Mouse (Mus musculus) liver, embryonic 11.5 days (tissue): Measurements from ENCODE around the gene Vmn2r80. TPM values are rescaled to one million over a fixed set of nuclear protein-coding genes. Genes with fewer than 3 reads are reported as not detected.
"Not testable (repeated sequence)": the region's sequence is repeated elsewhere in the genome, so short reads cannot be mapped to it uniquely, and the experiment has no call there.

Source experiments
- ATAC-seq: fragments of 200-750 bp; cut with Nextera tagmentation; replicated peaks from 2 replicates; pipeline ENCODE4 v1.8.0; 2017; ENCODE audit warnings: moderate number of reproducible peaks, mild to moderate bottlenecking, moderate TSS enrichment, moderate library complexity; ENCODE audit not compliant: low FRiP score
- DNase-seq: peaks from one replicate; pipeline ENCODE4 v3.0.0-alpha.2; 2017; ENCODE audit warnings: low spot score
- H3K27ac ChIP-seq: fragments of 300-500 bp; sonication (generic); 2 replicates; pipeline ENCODE4 v1.5.1; 2014; ENCODE audit warnings: mild to moderate bottlenecking, low read depth, low read length, control low read depth
- H3K27me3 ChIP-seq: fragments of 300-500 bp; sonication (generic); replicated peaks from 2 replicates; pipeline ENCODE4 v1.6.1; 2014; ENCODE audit warnings: low read length, mixed read lengths; ENCODE audit not compliant: control insufficient read depth, insufficient read depth
- H3K36me3 ChIP-seq: fragments of 300-500 bp; sonication (generic); 2 replicates; pipeline ENCODE4 v1.6.1; 2014; ENCODE audit warnings: mild to moderate bottlenecking, low read length, moderate library complexity, mixed read lengths; ENCODE audit not compliant: control insufficient read depth, insufficient read depth
- H3K4me1 ChIP-seq: fragments of 300-500 bp; sonication (generic); replicated peaks from 2 replicates; pipeline ENCODE4 v1.6.1; 2014; ENCODE audit warnings: low read length, mixed read lengths; ENCODE audit not compliant: control insufficient read depth, insufficient read depth
- H3K4me2 ChIP-seq: fragments of 300-500 bp; sonication (generic); 2 replicates; pipeline ENCODE4 v1.6.1; 2014; ENCODE audit warnings: mild to moderate bottlenecking, control low read depth, moderate library complexity
- H3K4me3 ChIP-seq: fragments of 300-500 bp; sonication (generic); 2 replicates; pipeline ENCODE4 v1.5.1; 2014; ENCODE audit warnings: low read depth, low read length, control low read depth
- H3K9ac ChIP-seq: fragments of 300-500 bp; sonication (generic); 2 replicates; pipeline ENCODE4 v1.6.1; 2014; ENCODE audit warnings: low read depth, low read length, control low read depth
- H3K9me3 ChIP-seq: fragments of 300-500 bp; sonication (generic); 2 replicates; pipeline ENCODE4 v1.6.1; 2016; ENCODE audit warnings: low read length, inconsistent platforms, mixed read lengths; ENCODE audit not compliant: control insufficient read depth
- WGBS: fragments of 180-500 bp; shearing (Covaris S2); extraction: QIAGEN DNeasy Blood & Tissue Kit; methylation state at CpG from one replicate; pipeline ENCODE4 v1.1.7; 2014; 5-methylcytosine and 5-hydroxymethylcytosine counted together
- polyA plus RNA-seq: library from polyadenylated mRNA; unstranded; fragments of >200 nt; fragmentation: Nextera tagmentation; extraction: Ambion mirVana; gene quantifications from 2 replicates; pipeline ENCODE4 v1.2.1, GENCODE M21; 2014

Vmn2r80 gene
- polyA plus RNA-seq, 1 experiment from 2014 or later, result not detected

DNA sequence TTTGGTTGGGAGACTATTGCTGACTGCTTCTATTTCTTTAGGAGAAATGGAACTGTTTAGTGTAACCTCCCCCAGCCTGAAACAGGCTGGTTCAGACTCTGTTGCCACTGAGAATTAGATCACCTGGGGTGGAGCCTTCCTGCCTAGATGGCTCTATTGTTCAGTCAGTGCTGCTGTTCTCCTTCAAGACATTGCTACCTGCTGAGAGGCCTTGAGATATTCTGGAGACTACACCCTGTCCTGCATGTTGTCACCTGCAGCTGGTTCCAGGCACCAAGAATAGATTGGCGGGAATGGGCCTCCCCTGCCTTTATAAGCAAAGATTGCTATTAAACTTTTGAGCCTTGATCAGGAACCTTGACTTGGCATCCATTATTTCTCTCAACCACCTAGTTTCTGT lies 51.4 kb downstream of the Vmn2r80 start:
- not testable (repeated sequence) for H3K27me3 ChIP-seq, H3K9ac ChIP-seq, H3K4me3 ChIP-seq, H3K36me3 ChIP-seq, H3K9me3 ChIP-seq, H3K4me2 ChIP-seq, DNase-seq, ATAC-seq, H3K27ac ChIP-seq, H3K4me1 ChIP-seq
- 76% methylated on average over 1 of the region's 1 CpGs for WGBS

DNA sequence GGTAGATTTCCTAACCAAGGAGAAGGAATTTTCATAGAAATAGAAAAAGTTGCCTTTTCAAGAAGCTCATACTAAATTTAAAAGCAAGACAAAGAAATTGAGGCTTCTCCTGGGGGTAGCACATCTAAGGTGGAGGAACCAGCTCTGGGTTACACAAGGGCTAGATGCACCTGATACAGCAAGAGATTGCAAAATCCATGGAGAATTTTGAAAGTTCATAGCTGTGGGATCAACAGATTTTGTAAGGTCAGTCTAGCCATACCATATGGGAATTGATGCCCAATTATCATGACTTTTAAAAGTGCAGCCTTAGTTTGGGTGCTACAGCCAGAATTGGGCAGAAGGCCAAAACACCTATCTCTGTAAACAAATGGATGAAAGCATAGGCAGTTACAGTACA lies 71.9 kb downstream of the Vmn2r80 start:
- H3K4me2 ChIP-seq, result no peak overlapping the region
- H3K9ac ChIP-seq, result no peak overlapping the region
- ATAC-seq (no peak), DNase-seq (no peak)
- H3K27me3 ChIP-seq, result no peaks in the 10 kb centered on the region
- H3K36me3 ChIP-seq, result no peaks in the 10 kb centered on the region
- H3K4me1 ChIP-seq, result no peaks in the 10 kb centered on the region
- no peak overlapping the region for H3K27ac ChIP-seq
- no peaks in the 10 kb centered on the region for H3K9me3 ChIP-seq
- H3K4me3 ChIP-seq, result no peak overlapping the region

DNA sequence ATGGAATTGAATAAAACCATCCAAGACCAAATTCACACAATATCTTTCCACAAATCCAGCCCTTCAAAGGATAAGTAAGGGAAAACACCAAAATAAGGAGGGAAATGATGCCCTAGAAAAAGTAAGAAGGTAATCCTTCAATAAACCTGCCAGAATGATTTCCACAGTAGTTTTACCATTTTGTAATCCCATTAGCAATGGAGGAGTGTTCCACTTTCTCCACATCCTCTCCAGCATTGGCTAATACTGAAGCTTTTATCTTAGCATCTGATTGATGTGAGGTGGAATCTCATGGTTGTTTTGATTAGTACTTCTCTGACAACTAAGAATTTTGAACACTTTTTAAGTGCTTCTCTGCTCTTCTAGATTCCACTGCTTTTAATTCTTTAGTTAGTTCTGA lies 73.0 kb downstream of the Vmn2r80 start:
- Histone ChIP-seq H3K27me3 (no peaks in the 10 kb centered on the region), H3K9me3 (no peaks in the 10 kb centered on the region), H3K4me2 (no peak overlapping the region), H3K4me1 (no peaks in the 10 kb centered on the region), H3K36me3 (no peaks in the 10 kb centered on the region), H3K27ac (no peak overlapping the region), H3K4me3 (no peak overlapping the region), H3K9ac (no peak overlapping the region)
- no peak for ATAC-seq
- DNase-seq, result no peak

DNA sequence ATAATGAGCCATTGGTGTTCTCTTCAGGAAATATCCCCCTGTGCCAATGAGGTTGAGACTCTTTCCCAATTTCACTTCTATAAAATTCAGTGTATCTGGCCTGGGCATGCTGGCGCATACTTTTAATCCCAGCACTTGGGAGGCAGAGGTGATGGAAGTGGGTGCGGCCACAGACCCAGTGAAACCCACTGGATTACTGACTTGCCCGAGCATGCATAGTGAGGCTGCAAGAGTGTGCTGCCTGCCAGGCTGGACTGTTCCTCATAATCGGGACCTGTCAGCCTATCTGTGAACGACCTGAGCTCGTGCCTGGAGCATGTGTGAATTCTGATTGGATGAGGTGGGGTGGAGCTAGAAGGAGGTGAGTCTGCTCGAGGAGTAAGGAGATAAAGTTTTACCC lies 73.6 kb downstream of the Vmn2r80 start:
- no peaks in the 10 kb centered on the region for H3K9me3 ChIP-seq
- no peak overlapping the region for H3K4me2 ChIP-seq
- DNase-seq (no peak), ATAC-seq (no peak)
- no peaks in the 10 kb centered on the region for H3K36me3 ChIP-seq
- no peaks in the 10 kb centered on the region for H3K4me1 ChIP-seq
- H3K27ac ChIP-seq, result no peak overlapping the region
- no peaks in the 10 kb centered on the region for H3K27me3 ChIP-seq
- 61% methylated on average over 7 of the region's 7 CpGs for WGBS
- no peak overlapping the region for H3K4me3 ChIP-seq
- H3K9ac ChIP-seq, result no peak overlapping the region

Other genes with a start within 250 kb of the Vmn2r80 start
- not detected in 2 replicates for gene Olfr1354, start 235.6 kb upstream of the Vmn2r80 start, polyA plus RNA-seq
- gene Olfr8, start 198.1 kb upstream of the Vmn2r80 start, polyA plus RNA-seq, result not detected in 2 replicates
- not detected in 2 replicates for gene Olfr1353, start 185.5 kb upstream of the Vmn2r80 start, polyA plus RNA-seq
- gene Olfr1352, start 167.7 kb upstream of the Vmn2r80 start, polyA plus RNA-seq, result not detected in 2 replicates
- not detected in 2 replicates for gene Olfr1351, start 136.3 kb upstream of the Vmn2r80 start, polyA plus RNA-seq
- not detected in 2 replicates for gene Olfr57, start 120.0 kb upstream of the Vmn2r80 start, polyA plus RNA-seq
- gene 2610008E11Rik, start 51.2 kb upstream of the Vmn2r80 start, polyA plus RNA-seq, result 14.1 TPM in 2 replicates
- gene Vmn2r81, start 98.9 kb downstream of the Vmn2r80 start, polyA plus RNA-seq, result not detected in 2 replicates
- gene Vmn2r82, start 207.8 kb downstream of the Vmn2r80 start, polyA plus RNA-seq, result not detected in 2 replicates